Mouse (Mus musculus): ENCODE measurements around the gene Rasgef1c. TPM values are rescaled to one million over a fixed set of nuclear protein-coding genes. Genes with fewer than 3 reads are reported as not detected.

The Rasgef1c gene
- total RNA-seq, 2 experiments from 2014 or later = 0.26 to 0.44 TPM

DNA sequence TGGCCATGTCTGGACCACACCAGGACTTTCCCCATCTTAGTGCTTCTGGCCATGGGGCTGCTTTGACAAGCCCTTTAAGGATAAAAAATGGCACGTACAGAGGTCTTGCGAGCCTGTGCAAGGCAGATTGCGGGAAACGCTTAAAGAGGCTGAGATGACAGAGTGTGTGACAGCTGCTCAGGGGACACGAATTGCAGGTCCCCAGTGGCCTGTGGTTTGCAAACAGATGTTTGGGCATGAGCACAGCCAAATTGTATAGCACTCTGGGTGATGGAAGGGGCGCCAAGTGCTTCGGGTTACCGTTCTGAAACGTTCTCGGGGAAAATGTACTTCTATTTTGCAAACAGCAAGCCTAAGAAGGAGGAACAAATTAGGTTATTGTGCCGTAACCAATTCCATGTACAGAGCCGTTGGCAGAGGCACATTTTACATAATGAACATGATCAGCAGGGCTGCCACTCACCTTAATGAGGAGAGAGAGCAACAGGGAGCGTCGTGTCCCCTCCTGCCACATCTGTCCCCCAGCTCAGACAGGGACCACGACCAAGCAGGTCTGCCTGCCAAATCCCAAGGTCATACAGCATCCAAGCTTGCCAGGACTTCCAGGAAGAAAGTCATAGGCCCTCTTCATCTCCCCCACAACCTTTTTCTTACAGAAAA, 17.0 kb downstream of the Rasgef1c start:
- intact Hi-C loops (cut with DNase I) = loop anchor here (5.0 kb wide), 1 partner anchor 34 kb away; no protein-coding TSS in a partner anchor
- DNase-seq = no peak

DNA sequence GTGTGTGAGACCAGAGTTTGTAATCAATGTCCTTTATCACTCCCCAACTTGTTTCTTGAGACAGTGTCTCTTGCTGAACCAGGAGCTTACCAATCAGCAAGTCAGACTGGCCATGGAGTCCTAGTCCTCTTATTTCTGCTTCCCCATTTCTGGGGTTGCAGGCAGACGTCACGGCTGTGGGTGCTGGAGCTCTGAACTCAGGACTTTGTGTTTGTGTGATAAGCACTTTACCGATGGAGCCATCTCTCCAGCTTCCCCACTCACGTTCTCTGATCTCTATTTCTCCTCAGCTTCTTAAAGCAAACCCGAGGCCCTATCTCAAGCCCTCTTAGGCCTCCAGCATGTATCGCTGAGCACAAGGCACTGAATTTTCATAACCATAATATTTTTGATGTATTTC, 17.7 kb downstream of the Rasgef1c start:
- no peak for DNase-seq

DNA sequence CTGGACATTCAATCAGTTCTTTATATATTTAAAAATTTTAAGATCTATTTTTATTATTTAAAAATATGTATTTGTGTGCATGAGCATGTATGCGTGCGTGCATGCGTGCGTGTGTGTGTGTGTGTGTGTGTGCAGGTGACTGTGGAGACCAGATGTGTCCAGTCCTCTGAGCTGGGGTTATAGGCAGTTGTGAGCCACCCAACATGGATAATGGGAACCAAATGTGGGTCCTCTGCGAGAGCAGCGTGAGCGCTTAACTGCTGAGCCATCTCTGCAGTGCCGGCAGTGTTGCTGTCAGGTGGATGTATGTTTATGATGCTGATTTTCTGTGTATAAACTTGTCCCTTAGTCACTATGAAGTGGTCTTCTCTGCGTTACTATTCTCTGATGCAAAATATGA, 21.9 kb downstream of the Rasgef1c start:
- intact Hi-C loops (cut with DNase I) = no loop called here
- DNase-seq = no peak

More for the DNA sequence above, 17.7 kb downstream of the Rasgef1c start:
- intact Hi-C loops (cut with DNase I) = loop anchor here (5.0 kb wide), 1 partner anchor 33 kb away; no protein-coding TSS in a partner anchor

DNA sequence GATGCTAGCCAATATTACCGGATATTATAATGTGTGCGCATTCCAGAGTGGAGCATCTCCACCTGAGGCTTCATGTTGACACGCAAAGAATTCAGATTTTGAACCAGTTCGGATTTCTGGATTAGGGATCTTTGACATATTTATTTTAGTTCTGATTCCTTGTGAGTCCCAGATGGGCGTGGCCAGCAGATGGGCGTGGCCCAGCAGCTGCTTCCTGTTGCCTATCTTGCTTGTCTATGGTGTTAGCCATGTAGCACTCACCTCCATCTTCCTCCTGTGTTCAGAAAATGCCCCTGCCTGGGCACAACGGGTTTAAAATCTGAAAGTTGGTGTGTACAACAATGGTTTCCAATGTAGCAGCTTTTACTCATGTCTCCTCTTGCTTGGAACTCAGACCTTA, 24.5 kb downstream of the Rasgef1c start:
- DNase-seq = no peak
- intact Hi-C loops (cut with DNase I) = no loop called here

DNA sequence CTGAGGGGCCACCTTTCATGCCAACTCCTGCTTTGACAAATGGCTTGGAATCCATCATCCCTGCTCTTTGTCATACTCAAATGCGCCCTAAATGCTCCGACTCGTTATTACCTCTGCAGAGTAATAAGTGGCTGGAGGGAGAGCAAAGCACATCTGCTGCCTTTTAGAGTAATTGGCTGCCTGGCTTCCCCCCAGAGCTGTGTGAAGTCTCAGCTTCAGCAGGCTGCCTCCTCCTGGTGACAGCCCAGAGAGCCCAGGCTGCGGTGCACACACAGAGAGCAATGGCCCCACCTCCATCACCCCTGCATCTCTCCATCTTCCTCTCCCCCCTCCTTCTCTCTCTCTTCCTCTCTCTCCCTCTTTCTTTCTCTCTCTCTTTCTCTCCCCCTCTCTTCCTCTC, 25.5 kb downstream of the Rasgef1c start:
- intact Hi-C loops (cut with DNase I) = no loop called here
- DNase-seq = no peak

DNA sequence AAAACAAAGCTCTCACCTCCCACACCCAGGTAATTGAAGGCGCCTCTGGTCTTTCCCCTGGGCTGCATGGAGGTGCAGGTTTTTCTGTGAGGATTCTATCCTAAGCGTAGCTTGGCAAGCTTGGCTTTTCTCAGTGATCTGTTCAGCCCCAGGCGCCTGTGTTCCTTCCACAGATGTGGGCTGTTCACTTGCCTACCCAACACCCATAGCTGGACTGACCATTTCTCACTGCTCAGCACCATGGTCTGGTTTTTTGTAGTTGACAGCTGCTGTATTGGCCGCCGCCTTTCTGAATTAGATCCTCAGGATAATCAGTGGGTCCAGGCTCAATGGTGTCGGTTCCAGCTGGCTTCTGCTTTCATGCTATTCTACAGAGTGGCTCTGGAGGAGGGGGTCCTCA, 26.0 kb downstream of the Rasgef1c start:
- intact Hi-C loops (cut with DNase I) = no loop called here

DNA sequence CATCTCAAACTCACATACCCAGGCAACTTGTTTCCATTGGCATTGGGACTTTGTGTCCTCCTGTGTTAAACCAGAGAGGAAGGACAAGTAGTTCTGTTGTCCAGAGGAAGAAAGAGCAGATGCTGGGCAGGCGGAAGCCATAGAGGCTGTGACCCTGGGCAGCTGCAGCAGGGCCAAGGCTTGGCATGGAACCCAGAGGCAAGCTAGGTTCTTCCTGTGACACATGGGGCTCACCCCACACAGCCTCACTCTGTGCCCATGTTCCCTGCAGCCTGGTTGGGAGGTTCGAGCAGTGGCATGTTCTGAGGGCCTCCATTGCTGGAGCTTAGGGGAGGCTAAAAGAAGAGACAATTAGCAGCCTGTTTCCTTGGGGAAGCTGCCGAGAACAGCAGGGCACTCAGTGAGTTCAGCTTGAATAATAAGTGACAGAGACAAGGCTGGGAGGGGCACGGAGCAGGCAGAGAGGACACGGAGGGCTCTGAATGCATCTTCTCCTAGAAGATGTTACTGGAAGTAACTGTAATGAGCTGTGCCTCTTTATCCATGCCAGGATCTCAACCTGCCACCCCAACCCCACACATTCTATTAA, 29.5 kb downstream of the Rasgef1c start:
- no peak for DNase-seq
- intact Hi-C loops (cut with DNase I) = no loop called here

More for the DNA sequence above, 26.0 kb downstream of the Rasgef1c start:
- no peak for DNase-seq

DNA sequence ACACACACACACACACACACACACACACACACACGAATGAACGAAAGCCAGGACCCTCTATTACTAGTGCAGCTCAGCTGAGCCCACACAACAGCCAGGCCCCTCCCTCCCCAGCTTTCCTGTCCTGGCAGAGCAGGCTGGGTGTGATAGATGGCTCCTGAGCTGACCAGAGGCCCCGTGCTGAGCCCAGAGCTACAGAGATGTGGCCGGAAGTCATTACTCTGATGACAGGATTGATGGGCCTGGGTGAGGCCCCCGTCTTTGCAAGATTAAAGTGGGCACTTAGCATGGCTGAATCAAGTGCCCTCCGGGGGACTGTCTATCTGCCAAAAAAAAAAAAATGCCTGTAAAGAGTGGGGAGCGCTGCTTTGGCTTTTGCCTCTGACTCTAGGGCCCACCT, 30.2 kb downstream of the Rasgef1c start:
- intact Hi-C loops (cut with DNase I) = no loop called here
- DNase-seq = no peak

DNA sequence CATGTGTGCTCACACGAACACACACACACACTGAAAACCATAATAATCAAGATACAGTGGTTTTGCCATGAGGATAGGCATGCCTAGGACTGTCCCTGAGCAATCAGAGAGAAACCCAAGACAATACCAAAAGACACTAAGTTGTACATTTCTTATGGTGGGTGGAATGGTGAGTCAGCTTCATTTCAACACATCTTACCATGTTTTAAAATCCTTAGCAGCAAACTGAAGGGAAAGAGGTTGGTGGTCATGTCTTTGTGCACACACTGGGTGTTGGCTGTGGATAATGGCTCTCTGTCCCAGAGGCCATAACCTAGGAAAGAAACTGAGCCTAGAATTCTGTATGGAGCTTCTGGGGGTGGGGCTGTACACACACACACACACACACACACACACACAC, 32.2 kb downstream of the Rasgef1c start:
- DNase-seq = no peak
- intact Hi-C loops (cut with DNase I) = no loop called here

DNA sequence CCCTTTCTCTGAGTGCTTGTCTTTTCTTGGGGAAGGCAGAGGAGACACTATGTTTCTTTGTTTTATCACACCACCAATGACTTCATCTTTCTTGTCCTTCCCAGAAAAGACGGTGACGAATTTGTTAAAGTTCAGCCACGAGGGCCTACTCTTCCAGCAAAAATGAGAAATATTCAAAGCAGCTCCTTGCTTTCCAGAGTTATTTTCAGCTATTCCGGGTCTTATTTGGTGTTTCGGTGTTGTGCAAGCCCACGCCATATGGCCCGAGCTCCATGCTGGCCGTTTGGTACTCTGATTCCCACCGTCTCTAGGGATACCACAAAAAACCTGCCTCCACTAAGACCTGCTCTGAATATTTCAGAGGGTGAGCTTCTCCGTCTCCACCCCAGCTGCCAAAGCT, 32.7 kb downstream of the Rasgef1c start:
- intact Hi-C loops (cut with DNase I) = no loop called here
- DNase-seq = no peak

DNA sequence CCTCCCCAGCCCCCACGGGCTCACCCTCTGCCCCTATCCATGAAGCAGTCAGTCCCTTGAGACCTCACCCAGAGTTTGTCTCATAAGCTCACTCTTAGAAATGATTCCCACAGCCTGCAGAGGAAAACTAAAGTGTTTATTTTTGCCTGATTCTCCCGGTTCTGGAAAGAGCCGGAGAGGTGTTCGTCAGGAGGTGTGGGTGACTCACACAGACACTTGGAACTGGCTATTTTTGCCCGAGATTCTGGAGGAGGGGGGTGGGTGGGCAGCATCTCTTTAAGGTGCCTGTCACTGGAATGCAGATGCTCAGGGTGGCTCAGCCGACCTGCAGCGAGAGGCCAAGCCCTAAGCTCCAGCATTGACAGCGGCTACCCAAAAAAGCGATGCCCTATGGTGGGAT, 34.8 kb downstream of the Rasgef1c start:
- DNase-seq = no peak
- intact Hi-C loops (cut with DNase I) = no loop called here

DNA sequence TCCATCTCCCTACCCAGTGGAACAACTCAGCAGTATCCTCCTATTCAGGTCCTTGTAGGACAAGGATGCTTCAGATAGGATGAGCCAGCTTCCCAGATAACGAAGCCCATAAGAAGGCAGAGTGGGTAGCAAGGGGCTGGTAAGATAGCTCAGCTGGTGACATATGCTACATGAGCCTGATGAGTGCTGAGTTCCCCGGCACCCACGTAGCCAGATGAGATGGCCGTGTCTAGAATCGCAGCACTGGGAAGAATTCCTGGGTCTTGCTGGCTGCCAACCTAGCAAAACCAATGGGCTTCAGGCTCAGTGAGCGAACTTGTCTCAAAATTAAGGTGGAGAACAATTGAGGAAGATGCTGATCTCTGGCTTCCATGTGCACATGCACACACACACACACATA, 36.1 kb downstream of the Rasgef1c start:
- intact Hi-C loops (cut with DNase I) = no loop called here
- no peak for DNase-seq

DNA sequence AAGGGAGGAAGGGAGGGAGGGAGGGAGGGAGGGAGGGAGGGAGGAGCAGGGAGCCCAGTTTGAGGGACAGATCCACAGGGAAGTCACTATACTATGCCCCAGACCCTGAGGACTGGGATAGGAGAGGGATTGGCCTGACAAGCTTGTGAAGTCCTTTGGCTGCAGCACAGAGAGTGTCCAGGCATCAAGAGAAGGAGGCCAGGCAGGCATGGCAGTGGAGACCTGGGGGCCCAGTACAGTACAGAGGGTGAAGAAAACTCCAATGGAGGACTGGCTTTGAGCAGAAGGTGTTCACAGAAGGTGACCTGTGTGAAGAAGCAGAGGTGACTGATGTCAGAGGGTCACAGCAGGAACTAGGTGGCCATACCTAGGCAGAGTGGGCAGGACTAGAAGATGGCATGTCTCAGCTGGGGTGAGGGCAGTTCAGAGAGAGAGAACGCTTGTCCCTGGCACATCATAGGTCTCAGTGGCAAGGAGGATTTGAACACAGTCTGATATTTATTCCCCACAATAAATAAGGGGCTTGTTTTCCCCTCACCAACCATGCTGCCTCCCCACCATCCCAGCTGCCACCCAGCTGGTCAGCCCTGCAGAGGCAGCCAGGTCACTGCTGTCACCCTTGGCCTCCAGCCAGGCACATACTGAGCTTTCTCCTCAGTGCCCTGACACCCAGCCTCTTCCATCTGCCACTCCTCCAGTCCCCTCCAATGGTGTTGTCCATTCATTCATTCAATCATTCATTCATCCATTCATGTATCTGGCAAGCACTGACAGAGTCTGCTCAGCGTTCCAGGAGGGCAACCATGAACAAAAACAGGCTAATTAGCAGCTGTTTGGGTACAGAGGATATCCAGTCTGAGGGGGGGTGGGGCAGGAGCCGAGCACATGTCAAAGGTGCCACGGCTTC, 36.9 kb downstream of the Rasgef1c start:
- peak in 1 of 2 experiments; percentile 18 for DNase-seq

DNA sequence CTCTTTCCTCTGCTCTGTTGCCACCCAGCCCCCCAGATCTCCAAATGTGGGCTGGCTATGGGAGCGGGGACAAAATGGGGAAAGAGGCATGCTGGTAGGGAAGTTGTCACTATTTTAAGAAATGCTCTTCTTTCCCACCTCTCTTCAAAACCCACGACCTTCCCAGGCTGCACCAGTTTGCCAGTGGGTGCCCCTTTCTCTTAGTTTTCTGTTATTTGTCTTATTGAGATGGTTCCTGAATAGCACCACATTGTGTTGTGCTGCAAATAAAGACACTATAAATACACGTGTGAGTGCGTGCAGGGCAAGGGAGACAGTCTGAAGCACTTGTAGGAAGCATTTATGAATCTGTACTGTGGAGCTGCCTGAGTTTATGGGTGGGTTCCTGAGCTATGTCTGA, 41.2 kb downstream of the Rasgef1c start:
- DNase-seq = no peak
- intact Hi-C loops (cut with DNase I) = no loop called here

More for the DNA sequence above, 36.9 kb downstream of the Rasgef1c start:
- intact Hi-C loops (cut with DNase I) = no loop called here

DNA sequence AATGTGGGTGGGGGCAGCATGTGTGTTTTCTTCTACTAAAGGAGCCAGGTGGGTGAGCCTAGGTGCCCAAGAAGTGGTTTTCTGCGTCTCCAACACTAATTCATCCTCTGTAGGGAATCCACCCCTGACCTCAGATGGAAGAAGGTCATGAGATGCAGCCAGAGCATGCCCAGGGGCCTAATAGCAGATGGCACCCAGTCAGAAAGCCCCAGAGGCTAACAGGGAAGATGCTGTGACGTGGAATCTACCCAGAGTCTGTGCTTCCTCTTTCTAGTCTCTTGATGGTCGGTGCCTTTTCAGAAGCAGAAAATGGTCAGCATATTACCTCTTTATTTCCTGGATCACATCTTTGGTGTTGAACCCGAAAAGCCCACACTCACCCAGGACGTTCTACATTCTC, 42.3 kb downstream of the Rasgef1c start:
- intact Hi-C loops (cut with DNase I) = no loop called here
- no peak for DNase-seq

DNA sequence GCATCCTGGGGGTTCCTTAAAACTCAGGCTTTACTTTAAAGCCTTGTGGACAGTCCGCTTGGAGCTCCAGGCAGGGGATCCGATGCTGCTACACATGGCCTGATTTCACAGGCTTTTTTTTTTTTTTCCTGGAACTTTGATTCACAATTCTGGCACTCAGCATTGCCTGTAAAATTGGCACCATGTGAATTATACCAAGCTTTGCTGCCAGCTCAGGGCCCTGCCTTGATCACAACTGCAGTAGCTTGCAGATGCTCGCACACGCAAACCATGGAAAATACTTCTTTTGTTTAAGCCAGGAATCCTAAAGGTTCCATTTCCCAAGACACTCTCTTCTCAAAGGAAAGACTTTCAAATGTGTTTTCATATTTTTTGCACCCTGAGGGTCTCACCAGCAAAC, 44.1 kb downstream of the Rasgef1c start:
- intact Hi-C loops (cut with DNase I) = no loop called here
- DNase-seq = no peak

DNA sequence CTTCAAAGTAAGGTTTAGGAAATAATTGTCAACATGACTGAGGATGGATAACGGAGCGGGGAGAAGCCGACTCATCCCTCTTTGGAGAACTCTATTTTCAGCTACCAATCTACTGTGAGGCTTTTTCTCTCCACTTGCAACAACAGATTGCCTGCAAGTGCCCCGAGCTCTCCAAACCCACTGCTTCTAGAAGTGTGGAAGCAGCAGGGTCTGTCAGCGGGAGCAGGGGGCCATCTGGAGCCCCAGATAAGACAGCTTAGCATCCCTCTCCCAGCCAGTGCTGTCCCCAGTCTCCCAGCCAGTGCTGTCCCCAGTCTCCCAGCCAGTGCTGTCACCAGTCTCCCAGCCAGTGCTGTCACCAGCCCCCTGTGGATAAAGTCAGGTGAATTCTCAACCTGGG, 48.2 kb downstream of the Rasgef1c start:
- intact Hi-C loops (cut with DNase I) = loop anchor here (5.0 kb wide), 1 partner anchor 33 kb away; no protein-coding TSS in a partner anchor
- DNase-seq = no peak

DNA sequence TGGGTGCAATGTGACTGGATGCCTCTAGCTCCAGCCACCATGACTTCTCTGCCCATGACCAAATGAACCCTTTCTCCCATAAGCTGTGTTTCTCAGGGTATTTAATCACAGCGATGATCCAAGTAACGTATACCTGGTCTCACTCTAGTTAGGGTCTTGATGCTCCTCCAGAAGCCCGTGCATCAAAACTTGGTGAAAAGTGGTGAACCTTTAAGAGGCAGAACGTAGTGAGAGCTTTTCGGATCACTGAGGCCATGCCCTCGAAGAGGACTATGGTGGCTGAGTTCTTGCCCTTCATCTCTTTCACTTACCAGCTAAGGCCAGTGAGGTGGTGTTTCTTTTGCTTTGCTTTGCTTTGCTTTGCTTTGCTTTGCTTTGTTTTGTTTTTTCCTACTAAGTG, 52.0 kb downstream of the Rasgef1c start:
- intact Hi-C loops (cut with DNase I) = loop anchor here (5.0 kb wide), 1 partner anchor 36 kb away; no protein-coding TSS in a partner anchor
- no peak for DNase-seq

DNA sequence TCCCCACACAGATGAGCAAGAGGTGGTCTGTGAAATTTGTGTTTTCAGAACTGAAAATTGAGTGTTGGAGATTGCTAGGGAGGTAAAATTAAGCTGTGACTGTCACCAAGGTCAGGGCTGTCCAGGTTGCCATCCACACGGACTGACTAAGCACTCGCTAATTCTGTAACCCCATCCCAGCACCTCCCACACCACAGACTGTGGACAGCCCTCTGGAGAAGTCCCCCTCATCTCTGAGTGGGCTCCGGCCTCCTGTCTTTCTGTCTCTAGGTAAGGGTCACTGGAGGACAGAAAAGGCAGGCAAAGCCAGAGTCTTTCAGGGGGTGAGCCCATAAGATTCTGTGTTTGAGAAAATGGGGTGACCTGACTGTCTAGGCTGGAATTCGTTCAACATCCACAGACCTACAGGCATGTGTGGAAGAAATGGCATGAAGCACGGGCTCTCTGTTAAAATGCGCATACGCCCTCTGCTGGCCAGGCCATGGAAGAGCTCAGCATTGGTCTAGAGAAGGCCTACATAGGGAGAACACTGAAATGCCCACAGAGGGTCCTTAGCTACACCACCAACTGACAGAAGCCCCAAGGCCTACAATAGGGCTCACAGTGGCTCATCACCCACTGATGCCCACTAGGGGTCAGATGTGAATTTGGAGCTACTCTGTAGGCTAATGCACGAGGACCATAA, 54.1 kb downstream of the Rasgef1c start:
- intact Hi-C loops (cut with DNase I) = loop anchor here (5.0 kb wide), 1 partner anchor 53 kb away; the partner anchor contains the start of gene Rasgef1c
- DNase-seq = peak; percentile 32 to 61

DNA sequence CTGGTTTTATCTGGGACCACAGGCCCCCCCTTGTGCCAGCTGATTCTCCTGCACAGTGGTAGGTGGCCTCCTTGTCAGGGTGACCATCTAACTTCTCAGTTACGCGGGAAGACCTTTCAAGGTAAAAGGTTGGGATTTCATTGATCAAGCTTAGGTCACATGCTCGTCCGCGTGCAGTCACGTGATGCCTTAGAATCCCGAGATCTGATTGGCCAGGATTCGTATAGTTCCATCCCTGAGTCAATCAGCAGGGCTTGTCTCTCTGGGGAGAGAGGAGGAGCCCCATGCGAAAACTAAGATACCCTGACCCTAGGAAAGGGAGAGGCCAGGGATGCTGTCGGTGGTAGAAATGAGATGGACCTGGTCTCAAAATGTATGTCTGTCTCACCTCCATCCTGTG, 56.4 kb downstream of the Rasgef1c start:
- no peak for DNase-seq
- intact Hi-C loops (cut with DNase I) = loop anchor here (5.0 kb wide), 1 partner anchor 56 kb away; the partner anchor contains the start of gene Rasgef1c

Measured in gastrocnemius, postnatal 36 days (tissue).